Mouse (Mus musculus) forebrain, postnatal 0 days (tissue): Measurements from ENCODE around the gene Wbp1l. TPM values are rescaled to one million over a fixed set of nuclear protein-coding genes. Genes with fewer than 3 reads are reported as not detected.

Experiments used
- ATAC-seq: fragments of 200-750 bp; cut with Nextera tagmentation; 2 replicates; pipeline ENCODE4 v1.8.0; 2017; ENCODE audit warnings: mild to moderate bottlenecking, moderate library complexity
- DNase-seq: peaks from one replicate; pipeline ENCODE4 v3.0.0-alpha.2; 2015
- H3K27ac ChIP-seq: fragments of 300-500 bp; sonication (generic); 2 replicates; pipeline ENCODE4 v1.5.1; 2014; ENCODE audit warnings: low read depth, mild to moderate bottlenecking, antibody characterized with exemption, low read length, moderate library complexity, mixed read lengths
- H3K27me3 ChIP-seq: fragments of 300-500 bp; sonication (generic); 2 replicates; pipeline ENCODE4 v1.6.1; 2014; ENCODE audit warnings: mild to moderate bottlenecking, low read length, mixed read lengths; ENCODE audit not compliant: insufficient read depth
- H3K36me3 ChIP-seq: fragments of 300-500 bp; sonication (generic); 2 replicates; pipeline ENCODE4 v1.6.1; 2014; ENCODE audit warnings: mild to moderate bottlenecking, moderate library complexity; ENCODE audit not compliant: insufficient read depth
- H3K4me1 ChIP-seq: fragments of 300-500 bp; sonication (generic); 2 replicates; pipeline ENCODE4 v1.6.1; 2014; ENCODE audit warnings: antibody characterized with exemption; ENCODE audit not compliant: insufficient read depth
- H3K4me2 ChIP-seq: fragments of 300-500 bp; sonication (generic); 2 replicates; pipeline ENCODE4 v1.6.1; 2014; ENCODE audit warnings: low read depth, mild to moderate bottlenecking, moderate library complexity
- H3K4me3 ChIP-seq: fragments of 300-500 bp; sonication (generic); 2 replicates; pipeline ENCODE4 v1.5.1; 2014; ENCODE audit warnings: low read depth, low read length, mixed read lengths
- H3K9ac ChIP-seq: fragments of 300-500 bp; sonication (generic); 2 replicates; pipeline ENCODE4 v1.6.1; 2014; ENCODE audit warnings: mild to moderate bottlenecking
- H3K9me3 ChIP-seq: fragments of 300-500 bp; sonication (generic); 2 replicates; pipeline ENCODE4 v1.6.1; 2016; ENCODE audit warnings: low read length
- CTCF ChIP-seq: sonication (generic); IDR thresholded peaks from 2 replicates; pipeline ENCODE4 v1.5.1; 2016; ENCODE audit warnings: antibody characterized with exemption, control low read depth, low read depth
- WGBS: fragments of 180-500 bp; shearing (Covaris S2); extraction: QIAGEN DNeasy Blood & Tissue Kit; methylation state at CpG from one replicate; pipeline ENCODE4 v1.1.7; 2014; 5-methylcytosine and 5-hydroxymethylcytosine counted together
- polyA plus RNA-seq: library from polyadenylated mRNA; unstranded; fragments of >200 nt; fragmentation: Nextera tagmentation; extraction: Ambion mirVana; gene quantifications from 2 replicates; pipeline ENCODE4 v1.2.1, GENCODE M21; 2015
- total RNA-seq: library from RNA; depleted of rRNA; stranded (reverse); fragments of >200 nt; gene quantifications from 2 replicates; pipeline ENCODE4 v1.2.3, GENCODE M21; 2014

Wbp1l gene
- total and polyA plus RNA-seq, 2 experiments from 2014 or later, result 25.4 to 37.0 TPM

DNA sequence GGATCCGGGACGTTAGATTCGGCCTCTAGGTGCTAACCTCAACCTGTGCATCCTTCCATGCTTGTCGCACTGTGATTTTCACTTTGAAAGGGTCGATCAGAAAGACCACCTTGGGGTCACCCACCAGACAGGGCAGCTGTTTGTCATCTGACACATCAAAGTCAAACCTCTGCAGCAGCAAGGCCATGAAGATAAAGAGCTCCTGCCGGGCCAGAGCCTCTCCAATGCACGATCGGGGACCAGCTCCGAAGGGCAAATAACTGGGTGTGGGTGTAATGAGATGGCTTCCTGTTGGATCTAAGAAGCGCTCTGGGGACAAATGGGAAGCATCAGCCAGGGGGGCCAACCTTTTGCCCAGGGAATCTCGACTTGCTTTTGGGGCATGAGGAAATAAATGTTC lies 68.4 kb downstream of the Wbp1l start:
- Histone ChIP-seq H3K4me3 (no peak overlapping the region), H3K9ac (no peak overlapping the region), H3K27ac (no peak overlapping the region), H3K36me3 (no peaks in the 10 kb centered on the region), H3K27me3 (no peaks in the 10 kb centered on the region), H3K9me3 (no peaks in the 10 kb centered on the region), H3K4me1 (peaks cover 7% of the 10 kb centered on the region; the same call in 1 of the 2 replicates), H3K4me2 (no peak overlapping the region)
- no peak for ATAC-seq
- 74% methylated on average over 11 of the region's 11 CpGs for WGBS
- no peak for DNase-seq
- TF ChIP-seq CTCF, result no peak

DNA sequence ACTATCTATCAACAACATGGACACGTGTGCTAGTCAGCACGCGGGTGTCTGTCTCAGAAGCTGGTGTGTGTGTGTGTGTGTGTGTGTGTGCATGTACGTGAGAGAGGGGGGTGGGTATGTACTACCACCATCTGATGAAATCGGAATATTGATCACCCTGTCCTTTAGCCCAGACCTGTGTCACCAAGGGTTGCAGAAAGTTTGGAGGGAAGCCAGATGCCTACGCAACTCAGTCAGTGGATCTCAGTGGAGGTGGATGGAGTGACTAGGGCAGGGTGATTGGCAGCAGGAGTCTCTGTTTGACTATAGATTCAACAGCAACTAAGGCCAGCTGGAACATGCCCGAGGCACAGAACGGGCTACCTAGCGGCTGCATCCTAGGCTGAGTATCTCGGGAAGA lies 69.4 kb downstream of the Wbp1l start:
- H3K36me3 ChIP-seq, result no peaks in the 10 kb centered on the region
- WGBS, result 86% methylated on average over 10 of the region's 10 CpGs
- no peaks in the 10 kb centered on the region for H3K9me3 ChIP-seq
- no peak overlapping the region for H3K27ac ChIP-seq
- peaks cover 7% of the 10 kb centered on the region; the same call in 1 of the 2 replicates for H3K4me1 ChIP-seq
- DNase-seq (no peak), ATAC-seq (no peak)
- no peak for TF ChIP-seq CTCF
- H3K4me2 ChIP-seq, result no peak overlapping the region
- H3K4me3 ChIP-seq, result no peak overlapping the region
- no peaks in the 10 kb centered on the region for H3K27me3 ChIP-seq
- H3K9ac ChIP-seq, result no peak overlapping the region

DNA sequence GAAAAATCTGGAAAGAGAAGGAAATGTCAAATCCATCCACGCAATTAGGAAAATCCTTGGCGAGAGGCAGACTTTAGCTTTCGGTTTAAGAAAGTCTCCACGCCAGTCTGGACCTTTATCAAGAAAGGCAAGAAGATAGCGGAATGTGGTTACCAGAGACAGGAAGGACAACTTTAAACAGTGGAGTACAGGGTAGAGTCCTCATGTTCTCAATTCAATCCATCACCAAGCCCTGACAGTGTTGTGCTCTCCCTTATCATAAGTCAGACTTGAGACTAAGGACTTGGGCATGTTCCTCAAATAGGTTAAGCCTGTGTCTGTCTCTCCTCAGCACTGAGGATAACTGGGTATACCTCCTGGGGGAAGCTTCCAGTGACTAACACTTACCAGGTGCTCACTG lies 70.9 kb downstream of the Wbp1l start:
- WGBS, result 86% methylated on average over 5 of the region's 5 CpGs
- H3K4me1 ChIP-seq, result peaks cover 7% of the 10 kb centered on the region; the same call in 1 of the 2 replicates
- no peak overlapping the region for H3K4me3 ChIP-seq
- H3K27me3 ChIP-seq, result no peaks in the 10 kb centered on the region
- no peaks in the 10 kb centered on the region for H3K36me3 ChIP-seq
- TF ChIP-seq CTCF, result no peak
- DNase-seq, result no peak
- H3K9ac ChIP-seq, result no peak overlapping the region
- no peak overlapping the region for H3K4me2 ChIP-seq
- ATAC-seq, result no peak
- no peaks in the 10 kb centered on the region for H3K9me3 ChIP-seq
- no peak overlapping the region for H3K27ac ChIP-seq

DNA sequence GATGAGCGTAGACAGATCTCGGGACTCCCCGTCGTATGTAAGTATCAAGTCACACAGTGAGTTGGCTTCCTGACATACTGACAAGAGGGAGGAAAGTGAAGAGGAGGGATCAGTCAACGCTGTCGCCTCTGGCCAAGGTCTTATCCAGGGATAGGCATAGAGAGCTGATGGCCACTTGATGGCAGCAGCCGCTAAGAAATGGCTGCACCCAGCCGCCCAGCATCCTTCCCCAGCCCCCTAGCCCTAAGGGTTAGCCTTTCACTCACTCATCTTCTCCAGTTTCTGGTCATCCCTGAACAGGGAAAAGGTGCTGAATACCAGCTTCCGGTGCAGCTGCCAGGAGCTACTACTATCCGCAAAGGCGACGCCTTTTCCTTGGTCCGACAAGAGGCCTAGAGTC lies 71.8 kb downstream of the Wbp1l start:
- peak; percentile 91 for TF ChIP-seq CTCF
- Histone ChIP-seq H3K4me3 (no peak overlapping the region), H3K4me2 (no peak overlapping the region), H3K27ac (no peak overlapping the region), H3K9ac (no peak overlapping the region), H3K27me3 (no peaks in the 10 kb centered on the region), H3K9me3 (no peaks in the 10 kb centered on the region), H3K36me3 (no peaks in the 10 kb centered on the region), H3K4me1 (peaks cover 1% of the 10 kb centered on the region; the same call in 1 of the 2 replicates)
- 35% methylated on average over 13 of the region's 13 CpGs for WGBS
- ATAC-seq (peak; percentile 79), DNase-seq (peak; percentile 75)

DNA sequence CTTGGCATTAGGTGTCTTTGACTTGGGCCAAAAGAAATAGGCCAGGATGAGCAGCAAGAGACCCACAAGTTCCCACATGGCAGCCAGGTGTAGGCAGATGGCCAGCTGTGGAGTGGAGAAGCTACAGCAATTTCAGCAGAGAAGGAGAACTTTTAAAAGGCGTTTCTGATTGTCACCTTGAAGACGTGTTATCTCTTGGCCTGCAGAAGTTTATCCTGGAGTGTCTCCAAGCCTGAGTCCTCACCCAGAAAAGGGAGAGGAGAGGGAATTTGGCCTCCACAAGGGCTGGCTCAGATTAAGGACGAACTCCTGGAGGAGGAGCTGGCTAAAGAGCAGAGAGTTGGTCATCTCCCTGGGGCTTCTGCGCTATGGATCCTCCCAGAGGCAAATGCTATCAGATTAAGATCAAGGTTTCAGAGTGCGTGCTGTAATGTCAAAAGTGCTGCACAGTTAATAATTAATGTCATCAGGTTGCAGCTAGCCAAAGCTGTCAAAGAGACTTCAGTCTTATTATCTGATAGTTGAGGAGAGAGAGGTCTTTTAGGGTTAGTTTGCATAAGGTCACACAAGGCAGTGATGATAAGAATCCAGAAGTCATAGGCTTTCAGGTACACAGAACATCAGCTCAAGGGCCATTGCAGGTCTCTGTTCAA lies 74.0 kb downstream of the Wbp1l start, which contains the start of gene Cyp17a1:
TSS of gene Cyp17a1 (minus strand) at position 407 of the 653 bp plus-strand sequence.
- DNase-seq (no peak), ATAC-seq (no peak)
- H3K36me3 ChIP-seq, result no peaks in the 10 kb centered on the region
- WGBS, result 69% methylated on average over 5 of the region's 5 CpGs
- no peak within 1 kb of the TSS for H3K4me3 ChIP-seq
- H3K27ac ChIP-seq, result no peak within 1 kb of the TSS
- H3K4me2 ChIP-seq, result no peak within 1 kb of the TSS
- no peaks in the 10 kb centered on the region for H3K9me3 ChIP-seq
- no peak within 1 kb of the TSS for H3K9ac ChIP-seq
- no peaks in the 10 kb centered on the region for H3K4me1 ChIP-seq
- TF ChIP-seq CTCF, result no peak
- H3K27me3 ChIP-seq, result no peaks in the 10 kb centered on the region

DNA sequence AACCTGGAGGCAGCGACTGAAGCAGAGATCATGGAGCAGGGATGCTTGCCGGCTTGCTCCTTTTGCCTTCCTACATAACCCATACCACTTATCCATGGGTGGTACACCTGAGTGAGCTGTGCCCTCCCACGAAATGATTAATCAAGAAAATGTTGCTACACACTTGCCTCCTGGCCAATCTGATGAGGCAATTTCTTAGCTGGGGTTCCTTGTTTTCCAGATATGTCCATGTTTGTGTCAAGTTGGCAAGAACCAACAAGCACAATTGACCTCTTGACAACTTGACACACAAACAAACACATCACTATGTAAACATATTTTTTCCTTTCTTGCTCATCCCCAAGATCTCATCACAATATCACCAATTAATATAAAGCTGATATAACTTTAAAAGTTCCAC lies 76.8 kb downstream of the Wbp1l start:
- no peak overlapping the region for H3K4me2 ChIP-seq
- no peaks in the 10 kb centered on the region for H3K27me3 ChIP-seq
- H3K4me3 ChIP-seq, result no peak overlapping the region
- H3K4me1 ChIP-seq, result no peaks in the 10 kb centered on the region
- TF ChIP-seq CTCF, result no peak
- ATAC-seq (no peak), DNase-seq (no peak)
- WGBS, result 83% methylated on average over 3 of the region's 3 CpGs
- no peaks in the 10 kb centered on the region for H3K9me3 ChIP-seq
- H3K27ac ChIP-seq, result no peak overlapping the region
- H3K36me3 ChIP-seq, result no peaks in the 10 kb centered on the region
- H3K9ac ChIP-seq, result no peak overlapping the region

DNA sequence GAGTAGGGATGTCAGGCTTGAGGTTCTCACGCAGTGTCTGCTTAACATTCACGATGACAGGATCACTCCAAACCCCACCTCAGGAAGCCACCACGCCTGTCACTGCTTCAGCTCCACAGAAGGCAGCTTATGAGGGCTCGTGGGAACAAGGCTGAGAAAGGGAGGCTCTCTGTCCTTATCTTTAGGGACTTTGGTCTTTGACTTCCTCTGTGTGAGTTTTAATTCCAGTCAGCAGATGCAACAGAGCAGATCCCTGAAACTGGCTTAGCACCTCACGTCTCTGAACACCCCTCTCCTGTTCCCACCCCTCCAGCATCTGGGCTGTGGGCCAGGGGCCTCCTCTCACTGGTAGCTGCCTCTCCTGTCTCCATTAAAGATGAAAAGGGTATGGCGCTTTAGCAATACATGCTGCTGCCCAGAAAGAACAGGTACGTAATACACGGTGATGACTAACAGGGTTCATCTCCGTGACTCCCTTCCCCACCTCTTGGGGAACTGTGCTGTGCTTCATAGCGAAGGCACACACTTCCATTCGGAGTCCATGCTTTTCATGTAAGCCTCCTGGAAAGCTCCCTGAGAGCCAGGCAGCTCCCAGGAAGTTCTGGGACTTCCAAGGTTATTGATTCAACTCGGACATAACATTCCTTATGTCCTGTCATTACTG lies 81.0 kb downstream of the Wbp1l start:
- WGBS, result 73% methylated on average over 12 of the region's 12 CpGs
- Histone ChIP-seq H3K9ac (no peak overlapping the region), H3K4me2 (no peak overlapping the region), H3K4me1 (no peaks in the 10 kb centered on the region), H3K4me3 (no peak overlapping the region), H3K27me3 (no peaks in the 10 kb centered on the region), H3K9me3 (no peaks in the 10 kb centered on the region), H3K36me3 (no peaks in the 10 kb centered on the region), H3K27ac (no peak overlapping the region)
- TF ChIP-seq CTCF, result no peak
- no peak for DNase-seq
- ATAC-seq, result no peak
